Mouse (Mus musculus) heart, adult 8-10 months (tissue): ENCODE results near the gene Oser1. TPM values are rescaled to one million over a fixed set of nuclear protein-coding genes. Genes with fewer than 3 reads are reported as not detected.
A peak's percentile ranks its signal among the peaks of the same experiment; 100 is the strongest.

ENCODE experiments used
- DNase-seq: peaks from one replicate; pipeline ENCODE4 v3.0.0; 2022; ENCODE audit warnings: low spot score
- total RNA-seq, 4 experiments: library from RNA; stranded (reverse); gene quantifications; 2 replicates each; pipeline ENCODE4 v1.2.4; 2022

Gene Oser1
- total RNA-seq, 4 experiments from 2014 or later = 19.4 to 21.8 (median 20.3) TPM

GRCm38 (mm10) chr2:163401221-163401620, 23.3 kb downstream of the Oser1 start:
- DNase-seq = peak; percentile 91

GRCm38 (mm10) chr2:163399222-163399621, 25.3 kb downstream of the Oser1 start:
- DNase-seq = peak; percentile 87

GRCm38 (mm10) chr2:163398770-163399169, 25.7 kb downstream of the Oser1 start:
- no peak for DNase-seq

- peak; percentile 81 for DNase-seq
Observed at GRCm38 (mm10) chr2:163397905-163398304, 26.6 kb downstream of the Oser1 start, which contains the start of gene Jph2. TSS of gene Jph2 (minus strand) at chr2:163397993.

- DNase-seq = no peak
Observed at GRCm38 (mm10) chr2:163397071-163397470, 27.4 kb downstream of the Oser1 start.

- DNase-seq = no peak
Observed at GRCm38 (mm10) chr2:163394977-163395376, 29.5 kb downstream of the Oser1 start.

- no peak for DNase-seq
Observed at GRCm38 (mm10) chr2:163393976-163394375, 30.5 kb downstream of the Oser1 start.

- DNase-seq = no peak
Observed at GRCm38 (mm10) chr2:163393241-163393640, 31.3 kb downstream of the Oser1 start.

- DNase-seq = peak; percentile 74
Observed at GRCm38 (mm10) chr2:163392436-163392835, 32.1 kb downstream of the Oser1 start.

GRCm38 (mm10) chr2:163386423-163387190, 37.9 kb downstream of the Oser1 start:
- DNase-seq = no peak

GRCm38 (mm10) chr2:163385126-163385525, 39.4 kb downstream of the Oser1 start:
- no peak for DNase-seq

GRCm38 (mm10) chr2:163381246-163381645, 43.3 kb downstream of the Oser1 start:
- DNase-seq = no peak

- DNase-seq = no peak
Observed at GRCm38 (mm10) chr2:163379366-163379765, 45.1 kb downstream of the Oser1 start.

- no peak for DNase-seq
Observed at GRCm38 (mm10) chr2:163376082-163376481, 48.4 kb downstream of the Oser1 start.

- DNase-seq = no peak
Observed at GRCm38 (mm10) chr2:163375468-163375867, 49.0 kb downstream of the Oser1 start.

GRCm38 (mm10) chr2:163372627-163373026, 51.9 kb downstream of the Oser1 start:
- no peak for DNase-seq

- DNase-seq = no peak
Observed at GRCm38 (mm10) chr2:163370175-163370574, 54.3 kb downstream of the Oser1 start.

- no peak for DNase-seq
Observed at GRCm38 (mm10) chr2:163364785-163365541, 59.5 kb downstream of the Oser1 start.

GRCm38 (mm10) chr2:163362940-163363921, 61.3 kb downstream of the Oser1 start:
- DNase-seq = peak; percentile 74

- DNase-seq = peak; percentile 44
Observed at GRCm38 (mm10) chr2:163360858-163361623, 63.5 kb downstream of the Oser1 start.

GRCm38 (mm10) chr2:163359253-163359652, 65.2 kb downstream of the Oser1 start:
- DNase-seq = no peak
